Mouse (Mus musculus): Measurements from ENCODE around the gene Gm49450.

GRCm38 (mm10) chr15:98886667-98887387 lies 66.5 kb downstream of the Gm49450 start:
- TF ChIP-seq CTCF (IDR thresholded peaks at IDR 0.05; ENCODE audit: borderline replicate concordance, control insufficient read depth, extremely low read depth, insufficient read depth, low read length, poor library complexity) (no peak), POLR2A (IDR thresholded peaks at IDR 0.05; ENCODE audit: control insufficient read depth, extremely low read depth, insufficient read depth, low read length, poor library complexity) (no peak)
